Mouse (Mus musculus): ENCODE measurements around the gene Gucy1b2.

Gene Gucy1b2

DNA sequence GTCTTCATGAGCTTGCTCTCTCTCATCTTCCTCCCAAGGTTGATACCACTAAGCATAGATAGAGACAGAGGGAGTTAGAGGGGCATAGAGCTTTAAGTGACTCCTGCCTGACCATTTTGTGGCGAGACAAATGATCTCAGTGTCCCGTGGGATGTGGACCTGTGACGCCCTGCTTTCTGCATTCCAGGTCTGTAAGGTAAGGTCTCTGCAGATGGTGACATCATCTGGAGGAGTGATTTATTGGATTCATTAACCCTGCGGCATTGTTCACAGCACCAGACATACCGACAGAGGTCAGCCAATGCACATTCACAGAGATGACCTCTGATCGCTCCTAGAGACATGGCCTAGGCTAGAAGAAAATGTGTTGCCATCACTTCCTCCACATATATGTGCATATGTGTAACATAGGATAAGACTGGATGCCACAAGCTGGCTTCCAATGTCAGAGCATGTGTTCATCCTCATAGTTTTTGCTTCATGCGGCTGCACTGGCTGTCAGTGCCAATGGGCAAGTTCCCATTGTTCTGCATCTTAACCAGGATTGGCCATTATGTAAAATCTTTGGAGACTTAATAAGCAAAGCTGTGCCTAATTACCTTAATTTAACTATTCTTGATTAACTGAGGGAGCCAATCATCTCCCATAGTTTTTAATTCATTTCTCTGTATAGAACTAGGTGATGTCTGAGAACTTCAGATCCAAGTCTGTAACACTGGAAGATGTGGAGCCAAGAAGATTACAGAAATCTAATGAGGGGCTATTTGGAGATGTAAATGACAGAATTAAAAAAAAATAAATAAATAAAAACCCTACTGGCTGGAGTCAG lies 9.5 kb downstream of the Gucy1b2 start:
- no peak for DNase-seq (ENCODE audit: extremely low read depth, low read depth)

DNA sequence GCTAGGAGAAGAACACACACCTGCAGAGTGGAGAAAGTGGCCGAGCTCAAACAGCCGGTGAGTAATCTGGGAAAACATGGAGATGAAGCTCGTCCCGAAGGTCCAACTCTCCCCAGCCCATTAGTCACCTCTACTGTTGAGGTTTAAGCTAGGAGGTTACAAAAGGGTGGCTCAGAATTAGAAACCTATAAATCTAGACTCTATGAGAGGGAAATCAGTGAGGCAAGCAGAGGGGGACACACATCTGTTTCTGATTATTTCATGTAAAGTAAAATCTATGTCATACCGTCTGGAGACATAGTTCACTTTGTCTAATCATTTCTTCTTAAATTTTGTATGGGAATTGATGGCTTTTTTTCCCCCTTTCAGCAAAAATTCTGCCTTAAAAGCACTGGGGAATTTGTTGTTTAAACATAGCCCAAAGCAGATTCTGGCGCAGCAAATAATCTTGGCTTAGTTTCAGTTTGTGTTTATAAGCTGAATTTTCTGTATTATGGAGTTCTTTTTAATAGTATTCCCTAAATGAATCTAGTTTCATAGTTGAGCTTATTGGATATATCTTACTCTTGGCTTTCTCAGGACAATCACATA lies 12.2 kb downstream of the Gucy1b2 start:
- DNase-seq (ENCODE audit: extremely low read depth, low read depth) = no peak

DNA sequence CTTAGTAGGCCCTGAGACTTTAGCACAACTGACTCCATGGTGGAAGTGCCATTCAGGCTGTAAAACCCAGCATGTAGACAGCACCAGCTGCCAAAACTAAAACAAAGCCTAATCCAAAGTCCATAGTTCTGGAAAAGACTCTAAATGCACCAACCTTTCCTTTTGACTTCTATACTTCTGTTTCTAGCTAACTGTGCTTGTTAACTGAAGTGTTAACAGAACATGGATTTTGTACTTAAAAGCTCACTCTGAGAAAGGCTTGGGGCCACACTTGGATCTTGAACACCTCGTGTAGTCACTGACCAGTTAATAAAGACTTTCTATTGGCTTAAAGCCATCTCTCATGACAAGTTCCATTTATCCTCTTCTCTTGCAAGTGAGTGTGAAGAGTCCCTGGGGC lies 13.1 kb downstream of the Gucy1b2 start:
- DNase-seq (ENCODE audit: extremely low read depth, low read depth) = no peak

DNA sequence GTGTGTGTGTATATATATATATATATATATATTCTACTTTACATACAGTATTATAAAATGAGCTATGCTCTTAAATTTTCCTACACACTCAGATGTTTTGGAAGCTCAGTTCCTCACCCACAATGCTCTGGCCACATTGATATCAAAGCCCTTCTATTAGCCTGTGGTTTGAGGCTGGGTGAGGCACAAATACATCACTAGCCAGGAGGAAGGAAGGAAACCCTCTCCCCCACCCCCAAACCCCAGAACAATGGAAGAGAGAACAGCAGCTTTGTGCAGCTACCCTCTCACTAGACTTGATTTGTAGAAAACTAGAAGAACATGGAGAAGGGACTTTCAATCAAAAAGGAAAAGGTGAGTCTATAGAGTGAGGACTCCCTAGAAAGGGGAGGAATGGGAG lies 16.1 kb downstream of the Gucy1b2 start:
- DNase-seq (ENCODE audit: extremely low read depth, low read depth) = no peak

DNA sequence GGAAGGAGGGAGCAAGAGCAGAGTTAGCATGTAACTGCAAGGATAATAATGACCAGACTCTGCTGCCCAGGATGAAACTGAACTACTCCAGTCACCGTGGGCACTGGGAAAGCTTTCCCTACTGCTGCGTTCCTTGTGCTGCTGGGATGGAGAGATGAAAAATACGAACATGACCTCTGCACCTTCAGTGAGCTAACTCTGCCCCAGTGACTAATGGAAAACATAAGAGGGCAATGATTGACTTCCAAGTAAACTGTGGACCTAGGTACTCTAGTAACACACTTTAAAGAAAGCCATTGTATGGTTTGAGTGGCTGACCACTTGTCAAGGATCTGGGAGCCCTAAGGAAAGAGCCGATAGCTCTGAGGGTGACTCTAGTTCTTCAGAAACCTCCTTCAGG lies 17.9 kb downstream of the Gucy1b2 start:
- DNase-seq (ENCODE audit: extremely low read depth, low read depth) = no peak

DNA sequence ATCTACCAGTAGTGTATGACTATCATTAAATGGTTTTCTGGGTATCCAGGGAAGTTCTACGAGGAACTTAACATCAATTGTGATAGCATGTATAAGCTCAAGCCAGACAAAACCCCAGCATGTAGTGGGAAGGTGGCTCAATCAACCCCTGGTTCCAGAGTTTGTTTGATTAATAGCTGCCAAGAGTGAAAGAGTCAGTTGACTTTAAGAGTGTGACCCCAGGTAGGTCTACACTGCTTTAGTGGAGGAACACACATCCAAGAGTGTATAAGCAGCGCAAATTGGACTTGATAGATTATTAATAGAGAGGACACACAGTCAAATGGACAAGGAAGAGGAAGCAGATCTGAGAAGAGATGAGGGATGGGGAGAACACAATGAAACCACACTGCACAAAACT lies 18.3 kb downstream of the Gucy1b2 start:
- DNase-seq (ENCODE audit: extremely low read depth, low read depth) = no peak

DNA sequence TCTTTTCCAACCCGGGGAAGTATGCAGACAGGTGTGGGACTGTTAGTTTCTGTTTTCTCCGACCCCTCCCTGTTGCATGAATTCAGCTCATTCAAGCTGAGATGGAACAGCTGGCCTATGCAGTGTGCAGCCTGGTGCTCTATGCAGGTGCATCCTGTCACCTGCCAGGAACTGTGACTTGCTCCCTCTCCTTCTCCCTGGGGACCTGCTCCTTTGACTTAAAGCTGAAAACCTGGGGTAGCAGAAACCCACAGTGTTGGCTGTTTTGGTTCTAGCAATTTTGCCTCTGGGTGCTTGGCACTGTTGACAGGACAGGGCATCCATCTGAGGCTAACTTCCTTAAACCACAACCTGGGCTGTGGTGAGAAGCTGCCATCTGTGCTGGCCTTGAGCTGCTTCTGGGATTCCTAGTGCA lies 30.8 kb downstream of the Gucy1b2 start:
- DNase-seq (ENCODE audit: extremely low read depth, low read depth) = no peak

DNA sequence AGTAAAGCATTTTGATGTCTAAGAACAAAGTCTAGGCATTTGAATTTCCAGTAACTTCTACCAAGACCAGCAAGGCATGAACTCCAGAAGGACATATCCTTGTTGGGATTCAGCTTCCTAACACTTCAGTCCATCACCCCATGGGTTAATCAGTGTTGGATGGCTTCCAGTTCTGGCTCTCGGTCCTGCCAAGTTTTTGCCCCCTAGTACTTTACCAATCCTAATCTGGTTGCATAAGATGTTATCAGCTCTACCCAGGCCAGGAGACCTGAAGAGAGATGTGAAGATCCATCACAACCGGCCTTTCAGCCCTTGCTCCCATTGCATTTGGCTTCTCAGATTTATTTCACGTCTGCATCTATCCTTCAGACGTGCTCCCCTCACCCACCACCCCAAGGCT lies 33.8 kb downstream of the Gucy1b2 start:
- no peak for DNase-seq (ENCODE audit: extremely low read depth, low read depth)

DNA sequence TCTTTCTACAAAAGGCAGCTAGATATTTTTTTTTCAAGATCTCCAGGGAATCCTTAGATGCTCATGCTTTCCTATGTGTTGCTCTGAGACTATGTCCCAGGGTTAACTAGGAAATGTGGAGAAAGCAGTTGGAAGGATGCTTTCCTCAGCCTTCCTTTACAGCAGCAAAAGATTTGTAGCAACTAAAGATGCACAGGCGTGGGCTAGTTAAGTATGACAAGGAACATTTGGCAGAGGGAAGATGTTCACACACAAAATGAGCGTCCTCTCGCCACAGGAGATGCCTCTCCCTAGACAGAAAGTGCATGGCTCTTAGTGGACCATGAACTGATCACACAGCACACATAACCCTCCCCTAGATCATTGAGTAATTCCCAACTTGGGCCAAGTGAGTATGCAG lies 38.6 kb downstream of the Gucy1b2 start:
- DNase-seq (ENCODE audit: extremely low read depth, low read depth) = no peak

DNA sequence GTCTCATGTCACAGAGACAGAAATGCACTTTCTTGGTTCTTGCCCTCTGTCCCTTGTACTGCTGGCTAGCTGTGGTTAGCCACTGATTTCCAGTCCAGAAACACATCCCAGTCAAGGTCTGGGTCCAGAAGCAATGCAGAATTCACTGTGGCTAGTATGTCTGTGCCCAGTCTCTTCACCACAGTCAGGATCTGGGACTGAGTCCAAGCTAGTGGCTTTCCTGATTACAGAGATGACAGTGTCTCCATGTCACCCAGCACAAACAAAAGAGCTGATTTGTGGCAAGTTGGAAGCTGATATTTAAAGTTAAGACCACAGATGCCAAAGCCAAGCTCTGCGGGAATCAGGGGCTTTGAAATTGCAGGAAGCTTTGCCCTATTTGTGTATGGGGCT lies 39.4 kb downstream of the Gucy1b2 start:
- DNase-seq (ENCODE audit: extremely low read depth, low read depth) = no peak

DNA sequence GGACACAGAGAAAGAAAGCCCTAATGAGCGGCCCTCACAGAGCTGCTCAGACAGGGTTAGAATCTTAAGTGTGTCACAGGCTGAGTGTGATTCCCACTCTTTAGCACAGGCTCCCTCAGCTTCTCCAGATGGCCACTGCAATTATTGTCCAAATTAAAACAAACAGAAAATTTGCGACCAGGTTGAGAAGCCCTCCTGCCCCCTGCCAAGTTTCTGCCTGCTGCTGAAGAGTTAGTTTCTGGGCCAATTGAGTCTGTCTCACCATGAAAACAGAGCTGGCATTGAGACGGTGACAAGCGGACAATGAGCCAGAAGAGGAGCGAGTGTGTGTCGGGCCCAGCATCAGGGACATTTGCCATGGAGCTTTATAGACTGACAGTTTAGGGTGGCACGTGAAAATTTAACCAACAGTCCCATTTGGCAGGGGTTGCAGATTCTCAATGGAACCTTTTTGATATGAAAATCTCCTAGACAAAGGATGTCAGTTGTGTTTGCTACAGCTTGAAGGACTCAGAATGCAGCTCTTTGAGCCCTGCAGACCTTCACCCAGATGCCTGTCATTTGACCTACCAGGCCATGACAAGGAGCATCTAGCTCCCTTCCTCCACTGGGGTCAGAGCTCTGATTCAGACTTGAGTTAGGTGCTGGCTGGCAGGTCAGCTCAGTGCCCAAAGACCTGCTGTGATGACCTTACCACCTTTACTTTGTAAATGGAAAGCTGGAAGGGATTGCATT lies 39.9 kb downstream of the Gucy1b2 start:
- DNase-seq (ENCODE audit: extremely low read depth, low read depth) = no peak

DNA sequence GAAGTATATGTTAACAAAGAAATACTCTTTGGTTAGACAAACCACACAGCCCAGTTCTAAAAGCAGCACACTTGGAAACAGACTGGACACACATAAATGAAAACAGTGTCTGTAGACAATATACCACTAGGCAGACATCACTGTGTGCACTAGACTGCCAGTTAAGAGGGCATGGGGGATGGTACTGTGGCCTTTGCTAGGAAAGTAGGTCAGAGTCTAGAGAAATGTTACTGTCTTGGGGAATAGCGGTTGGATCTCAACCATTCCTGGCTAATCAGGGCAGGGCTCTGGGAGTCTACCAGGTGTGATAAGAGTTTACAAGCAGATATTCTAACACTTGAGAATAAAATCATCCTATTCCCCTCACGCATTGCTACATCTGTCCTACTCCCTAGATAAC lies 60.7 kb downstream of the Gucy1b2 start:
- DNase-seq (ENCODE audit: extremely low read depth, low read depth) = no peak

DNA sequence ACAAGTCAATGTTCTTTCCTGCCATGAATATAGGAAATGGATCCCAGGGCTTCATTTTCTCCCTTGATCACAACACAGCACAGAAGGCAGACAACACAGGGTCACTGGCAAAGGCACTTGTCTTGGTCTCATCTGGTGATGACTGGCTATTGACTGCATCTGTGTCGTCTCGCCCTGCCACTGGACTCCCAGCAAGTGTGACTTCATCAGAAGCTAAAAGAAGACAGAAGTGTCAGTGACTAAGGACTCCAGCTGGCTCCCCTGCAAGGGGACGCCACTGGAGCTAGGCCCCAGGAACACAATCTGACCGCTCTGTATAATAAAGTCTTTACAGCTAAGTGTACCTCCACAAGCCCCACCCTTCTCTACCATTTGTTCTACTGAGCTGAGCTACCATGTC lies 63.3 kb downstream of the Gucy1b2 start:
- no peak for DNase-seq (ENCODE audit: extremely low read depth, low read depth)

DNA sequence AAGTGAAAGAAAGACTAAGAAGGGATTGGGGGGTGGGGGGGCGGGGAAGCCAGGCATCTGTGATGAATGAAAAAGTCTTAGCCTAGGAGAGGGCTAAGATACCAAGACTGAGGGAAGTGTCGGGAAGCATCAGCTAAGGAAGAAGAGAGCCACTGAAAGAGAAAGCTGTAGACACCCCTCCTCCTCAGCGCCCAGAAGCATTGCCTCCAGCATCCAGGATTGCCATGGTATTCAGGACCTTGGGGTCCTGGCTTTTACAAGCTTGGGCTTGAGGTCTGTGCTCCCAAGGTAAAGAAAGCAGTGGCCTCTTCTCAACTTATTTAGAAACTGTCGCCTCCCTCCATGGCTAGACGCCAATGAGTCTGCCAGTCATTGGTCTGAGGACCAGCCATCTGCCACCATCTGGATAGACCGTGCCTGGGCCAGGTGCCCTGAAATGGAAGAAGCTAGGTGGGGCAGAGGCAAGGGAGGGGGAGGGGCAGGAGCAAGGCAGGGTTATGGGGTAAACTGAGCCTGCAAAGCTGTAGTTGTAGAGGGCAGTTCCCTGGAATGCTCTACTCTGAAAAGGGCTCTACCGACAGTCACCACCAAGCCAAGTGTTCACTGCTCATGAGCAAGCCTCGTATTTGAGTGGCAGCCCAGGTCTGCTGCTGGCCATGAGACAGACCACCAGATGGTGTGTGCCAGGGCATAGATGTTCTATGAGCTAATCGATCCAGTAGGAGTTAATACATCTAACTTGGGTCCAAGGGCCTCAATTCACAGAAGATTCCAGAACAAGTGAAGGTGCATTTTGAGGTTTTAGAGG lies 66.2 kb downstream of the Gucy1b2 start:
- DNase-seq (ENCODE audit: extremely low read depth, low read depth) = no peak

DNA sequence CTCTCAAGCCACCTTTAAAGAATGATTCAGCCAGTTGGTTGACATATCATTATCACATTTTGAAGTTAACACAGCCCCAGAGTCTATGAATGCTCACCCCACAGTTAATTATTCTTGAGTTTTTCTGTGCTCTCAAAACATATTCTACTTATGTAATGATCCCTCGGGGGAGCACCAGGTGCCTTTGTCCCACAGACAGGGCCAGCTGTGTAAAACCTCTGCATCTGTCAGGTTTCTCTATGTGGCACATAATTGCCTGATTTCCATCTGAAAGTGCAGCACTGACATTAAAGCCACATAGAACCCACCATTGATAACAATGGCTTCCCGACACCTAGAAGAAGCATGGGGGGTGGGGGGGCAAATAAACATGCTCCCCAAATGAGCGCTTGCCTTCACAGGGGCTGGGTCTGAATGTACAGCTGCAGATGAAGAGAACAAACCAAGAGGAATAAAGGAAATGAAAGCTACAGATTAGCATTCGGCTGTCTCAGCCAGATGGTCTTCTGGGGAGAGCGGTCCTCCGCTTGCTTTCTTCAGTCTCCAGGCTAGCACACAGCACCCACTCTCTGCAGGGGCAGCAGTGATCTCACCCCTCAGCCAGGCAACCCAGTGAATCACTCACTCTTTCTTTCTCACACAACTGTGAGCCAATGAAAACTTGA lies 66.9 kb downstream of the Gucy1b2 start:
- no peak for DNase-seq (ENCODE audit: extremely low read depth, low read depth)

DNA sequence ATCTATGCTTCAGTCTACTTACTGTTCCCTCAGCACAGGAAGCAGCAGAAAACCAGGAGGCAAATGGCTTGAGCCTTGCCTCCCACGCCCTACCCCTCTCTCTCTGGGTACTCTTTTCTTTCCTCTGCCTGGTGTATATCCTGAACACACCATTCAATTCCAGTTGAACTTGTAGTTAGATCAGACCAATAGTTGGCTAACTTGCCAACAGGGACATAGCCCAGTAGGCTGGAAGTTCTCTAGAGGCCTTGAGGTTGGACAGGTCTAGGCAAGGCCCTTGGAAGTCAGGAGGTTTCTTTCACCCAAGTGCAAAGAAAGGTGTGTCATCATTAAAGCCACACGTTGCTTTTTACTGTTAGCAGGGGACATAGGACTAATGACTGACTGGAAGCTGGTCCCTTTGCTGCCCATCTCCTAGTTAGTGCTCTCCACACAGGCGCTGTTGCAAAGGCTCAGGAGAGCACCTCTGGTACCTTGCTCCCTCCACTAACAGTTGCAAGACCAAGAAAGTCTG lies 72.2 kb downstream of the Gucy1b2 start:
- DNase-seq (ENCODE audit: extremely low read depth, low read depth) = no peak

DNA sequence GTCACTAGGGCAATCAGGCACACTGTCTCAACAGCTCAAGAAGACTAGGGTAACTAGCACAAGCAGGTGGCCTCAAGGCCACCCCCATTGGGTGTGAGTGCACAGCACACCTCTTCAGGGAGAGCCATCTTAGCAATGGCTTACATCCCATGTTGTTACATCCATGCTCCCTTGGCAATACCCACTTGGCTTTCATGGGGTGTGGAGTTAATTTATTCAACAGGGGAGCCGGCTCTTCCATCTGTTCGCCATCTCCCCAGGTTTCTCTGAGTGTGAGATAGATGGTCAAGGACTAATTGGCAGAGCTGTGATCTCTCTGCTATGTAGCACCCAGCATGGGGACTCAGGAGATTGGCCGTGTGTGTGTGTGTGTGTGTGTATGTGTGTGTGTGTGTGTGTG lies 73.0 kb downstream of the Gucy1b2 start:
- DNase-seq (ENCODE audit: extremely low read depth, low read depth) = no peak

DNA sequence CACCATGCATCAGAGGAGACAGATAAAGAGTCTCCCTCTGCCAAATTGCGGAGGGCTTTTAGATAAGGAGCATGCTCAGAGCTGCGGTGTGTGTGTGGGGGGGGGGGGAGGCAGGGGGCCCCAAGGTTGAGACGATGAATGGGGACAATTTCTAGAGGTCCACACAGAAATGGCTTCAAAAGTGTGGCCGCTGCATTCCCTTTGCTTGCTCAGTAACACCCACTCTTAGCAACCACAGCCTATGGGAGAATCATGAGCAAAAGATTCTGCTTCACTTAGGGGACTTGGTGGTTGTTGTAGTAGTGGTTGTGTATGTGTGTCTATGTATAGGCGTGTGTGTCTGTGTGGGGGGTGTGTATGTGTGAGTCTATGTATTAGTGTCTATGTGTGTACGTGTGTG lies 75.5 kb downstream of the Gucy1b2 start:
- DNase-seq (ENCODE audit: extremely low read depth, low read depth) = no peak

DNA sequence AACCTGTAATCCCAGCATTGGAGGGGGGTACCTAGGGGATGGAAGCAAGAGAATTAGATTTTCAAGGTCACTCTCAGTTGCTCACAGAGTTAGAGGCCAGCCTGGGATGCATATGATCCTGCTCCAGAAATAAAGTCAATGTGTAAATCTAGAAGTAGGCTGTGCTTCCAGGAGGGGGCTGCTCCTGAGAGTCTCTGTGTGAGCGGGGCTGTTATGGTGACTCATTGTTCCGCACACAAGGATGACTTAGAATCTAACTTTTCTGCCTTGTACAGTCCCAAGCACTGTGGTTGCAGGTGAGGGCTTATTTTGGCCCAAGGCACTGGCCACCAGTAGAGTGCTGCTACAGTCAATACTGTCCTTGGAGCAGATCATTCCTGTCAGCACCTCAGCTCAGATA lies 76.7 kb downstream of the Gucy1b2 start:
- no peak for DNase-seq (ENCODE audit: extremely low read depth, low read depth)

DNA sequence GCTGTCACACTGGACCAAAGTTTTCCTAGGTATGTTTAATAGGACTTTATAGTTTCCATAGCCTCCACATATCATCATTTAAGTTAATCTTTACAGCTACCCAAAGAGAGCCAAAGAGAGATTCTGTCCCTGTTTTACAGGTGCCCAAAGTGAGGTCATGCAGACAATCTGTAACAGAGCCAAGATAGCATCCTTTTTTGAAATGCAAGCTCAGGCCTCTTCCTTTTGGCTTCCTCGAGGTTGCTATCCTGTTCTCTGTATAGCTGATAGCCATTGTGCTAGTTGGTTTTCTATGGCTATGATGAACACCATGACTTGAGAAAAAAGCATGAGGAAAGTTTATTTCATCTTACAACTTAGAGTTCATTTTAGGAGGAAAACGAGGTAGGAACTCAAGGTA lies 80.0 kb downstream of the Gucy1b2 start:
- no peak for DNase-seq (ENCODE audit: extremely low read depth, low read depth)

DNA sequence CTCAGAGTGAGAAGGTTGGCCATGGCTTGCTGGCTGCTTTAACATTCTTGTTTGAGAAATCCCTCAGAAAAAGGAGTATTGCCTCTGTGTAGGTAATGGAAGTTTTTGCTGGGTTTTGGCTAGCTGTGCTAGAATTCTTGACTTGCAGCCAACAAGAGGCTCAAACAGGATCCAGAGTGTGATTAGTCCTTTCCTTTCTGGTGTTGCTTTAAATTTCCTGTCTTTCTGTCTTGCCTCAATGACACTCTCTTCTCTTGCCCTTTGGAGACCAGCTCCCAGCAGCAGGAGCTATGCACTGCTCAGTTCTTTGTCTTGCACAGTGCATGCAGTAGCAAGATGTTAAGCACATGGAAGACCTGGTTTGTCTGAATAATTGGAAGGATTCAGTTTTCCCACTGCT lies 80.4 kb downstream of the Gucy1b2 start:
- DNase-seq (ENCODE audit: extremely low read depth, low read depth) = no peak
